Mouse (Mus musculus): ENCODE measurements at regions not wholly inside any gene's neighbourhood (a gene's known extent, or its start where the extent isn't known, plus 50 kb on each side); places are given as distances from the start of the nearest gene placed in this dataset.

- H3K4me2 ChIP-seq (ENCODE audit: low read depth): no peak overlapping the region
- no peak overlapping the region for H3K27ac ChIP-seq (ENCODE audit: low read depth, low read length)
- 71% methylated on average over 5 of the region's 5 CpGs for WGBS
- no peak overlapping the region for H3K9ac ChIP-seq (ENCODE audit: low read length)
- DNase-seq (ENCODE audit: low spot score) (no peak), ATAC-seq (ENCODE audit: insufficient read depth, low FRiP score, low TSS enrichment) (no peak)
- H3K27me3 ChIP-seq (ENCODE audit: control insufficient read depth, insufficient read depth, low read length): no peaks in the 10 kb centered on the region
- H3K4me3 ChIP-seq (ENCODE audit: low read depth, low read length): no peak overlapping the region
- H3K36me3 ChIP-seq (ENCODE audit: control insufficient read depth, insufficient read depth, low read length): no peaks in the 10 kb centered on the region
- H3K9me3 ChIP-seq (ENCODE audit: control insufficient read depth, low read length): no peaks in the 10 kb centered on the region
- peaks cover 3% of the 10 kb centered on the region; the same call in 1 of the 2 replicates for H3K4me1 ChIP-seq (ENCODE audit: control insufficient read depth, insufficient read depth, low read length)
These were observed 168.0 kb upstream of the Thbs1 start for GRCm38 (mm10) chr2:117943666-117944065.

GRCm38 (mm10) chr2:117944325-117944724 is 167.4 kb upstream of the Thbs1 start:
- WGBS: 88% methylated on average over 1 of the region's 1 CpGs

GRCm38 (mm10) chr2:117944942-117945341 is 166.7 kb upstream of the Thbs1 start:
- Histone ChIP-seq H3K4me3 (ENCODE audit: low read depth, low read length) (no peak overlapping the region), H3K9ac (ENCODE audit: low read length) (no peak overlapping the region), H3K4me2 (ENCODE audit: low read depth) (no peak overlapping the region), H3K4me1 (ENCODE audit: control insufficient read depth, insufficient read depth, low read length) (no peaks in the 10 kb centered on the region), H3K27me3 (ENCODE audit: control insufficient read depth, insufficient read depth, low read length) (no peaks in the 10 kb centered on the region), H3K27ac (ENCODE audit: low read depth, low read length) (no peak overlapping the region), H3K9me3 (ENCODE audit: control insufficient read depth, low read length) (no peaks in the 10 kb centered on the region), H3K36me3 (ENCODE audit: control insufficient read depth, insufficient read depth, low read length) (no peaks in the 10 kb centered on the region)
- 98% methylated on average over 2 of the region's 2 CpGs for WGBS
- no peak for DNase-seq (ENCODE audit: low spot score)
- no peak for ATAC-seq (ENCODE audit: insufficient read depth, low FRiP score, low TSS enrichment)

More at GRCm38 (mm10) chr2:117944325-117944724, 167.4 kb upstream of the Thbs1 start:
- Histone ChIP-seq H3K27me3 (ENCODE audit: control insufficient read depth, insufficient read depth, low read length) (no peaks in the 10 kb centered on the region), H3K9ac (ENCODE audit: low read length) (no peak overlapping the region), H3K4me2 (ENCODE audit: low read depth) (no peak overlapping the region), H3K9me3 (ENCODE audit: control insufficient read depth, low read length) (no peaks in the 10 kb centered on the region), H3K27ac (ENCODE audit: low read depth, low read length) (no peak overlapping the region), H3K36me3 (ENCODE audit: control insufficient read depth, insufficient read depth, low read length) (no peaks in the 10 kb centered on the region), H3K4me3 (ENCODE audit: low read depth, low read length) (no peak overlapping the region), H3K4me1 (ENCODE audit: control insufficient read depth, insufficient read depth, low read length) (no peaks in the 10 kb centered on the region)
- DNase-seq (ENCODE audit: low spot score) (no peak), ATAC-seq (ENCODE audit: insufficient read depth, low FRiP score, low TSS enrichment) (no peak)

- no peaks in the 10 kb centered on the region for H3K36me3 ChIP-seq (ENCODE audit: control insufficient read depth, insufficient read depth, low read length)
- H3K4me3 ChIP-seq (ENCODE audit: low read depth, low read length): no peak overlapping the region
- no peak for ATAC-seq (ENCODE audit: insufficient read depth, low FRiP score, low TSS enrichment)
- no peak for DNase-seq (ENCODE audit: low spot score)
- no peaks in the 10 kb centered on the region for H3K9me3 ChIP-seq (ENCODE audit: control insufficient read depth, low read length)
- no peak overlapping the region for H3K27ac ChIP-seq (ENCODE audit: low read depth, low read length)
- 85% methylated on average over 5 of the region's 5 CpGs for WGBS
- H3K9ac ChIP-seq (ENCODE audit: low read length): no peak overlapping the region
- H3K4me2 ChIP-seq (ENCODE audit: low read depth): no peak overlapping the region
- H3K27me3 ChIP-seq (ENCODE audit: control insufficient read depth, insufficient read depth, low read length): no peaks in the 10 kb centered on the region
- no peaks in the 10 kb centered on the region for H3K4me1 ChIP-seq (ENCODE audit: control insufficient read depth, insufficient read depth, low read length)
These were observed 161.0 kb upstream of the Thbs1 start for GRCm38 (mm10) chr2:117950431-117951336.

- H3K4me2 ChIP-seq (ENCODE audit: low read depth): no peak overlapping the region
- no peak overlapping the region for H3K27ac ChIP-seq (ENCODE audit: low read depth, low read length)
- no peak for DNase-seq (ENCODE audit: low spot score)
- no peaks in the 10 kb centered on the region for H3K36me3 ChIP-seq (ENCODE audit: control insufficient read depth, insufficient read depth, low read length)
- H3K4me3 ChIP-seq (ENCODE audit: low read depth, low read length): no peak overlapping the region
- H3K4me1 ChIP-seq (ENCODE audit: control insufficient read depth, insufficient read depth, low read length): no peaks in the 10 kb centered on the region
- WGBS: 80% methylated on average over 2 of the region's 2 CpGs
- H3K9ac ChIP-seq (ENCODE audit: low read length): no peak overlapping the region
- H3K9me3 ChIP-seq (ENCODE audit: control insufficient read depth, low read length): no peaks in the 10 kb centered on the region
- H3K27me3 ChIP-seq (ENCODE audit: control insufficient read depth, insufficient read depth, low read length): no peaks in the 10 kb centered on the region
- no peak for ATAC-seq (ENCODE audit: insufficient read depth, low FRiP score, low TSS enrichment)
These were observed 160.3 kb upstream of the Thbs1 start for GRCm38 (mm10) chr2:117951337-117951718.

GRCm38 (mm10) chr2:117958737-117959136 is 152.9 kb upstream of the Thbs1 start:
- H3K27ac ChIP-seq (ENCODE audit: low read depth, low read length): no peak overlapping the region
- H3K4me3 ChIP-seq (ENCODE audit: low read depth, low read length): no peak overlapping the region
- H3K4me1 ChIP-seq (ENCODE audit: control insufficient read depth, insufficient read depth, low read length): no peaks in the 10 kb centered on the region
- no peaks in the 10 kb centered on the region for H3K9me3 ChIP-seq (ENCODE audit: control insufficient read depth, low read length)
- ATAC-seq (ENCODE audit: insufficient read depth, low FRiP score, low TSS enrichment): no peak
- no peak overlapping the region for H3K9ac ChIP-seq (ENCODE audit: low read length)
- DNase-seq (ENCODE audit: low spot score): no peak
- no peaks in the 10 kb centered on the region for H3K36me3 ChIP-seq (ENCODE audit: control insufficient read depth, insufficient read depth, low read length)
- H3K27me3 ChIP-seq (ENCODE audit: control insufficient read depth, insufficient read depth, low read length): no peaks in the 10 kb centered on the region
- H3K4me2 ChIP-seq (ENCODE audit: low read depth): no peak overlapping the region
- WGBS: 90% methylated on average over 4 of the region's 4 CpGs

- no peak overlapping the region for H3K4me2 ChIP-seq (ENCODE audit: low read depth)
- H3K9me3 ChIP-seq (ENCODE audit: control insufficient read depth, low read length): no peaks in the 10 kb centered on the region
- H3K4me1 ChIP-seq (ENCODE audit: control insufficient read depth, insufficient read depth, low read length): no peaks in the 10 kb centered on the region
- no peaks in the 10 kb centered on the region for H3K27me3 ChIP-seq (ENCODE audit: control insufficient read depth, insufficient read depth, low read length)
- no peak overlapping the region for H3K27ac ChIP-seq (ENCODE audit: low read depth, low read length)
- no peak overlapping the region for H3K4me3 ChIP-seq (ENCODE audit: low read depth, low read length)
- ATAC-seq (ENCODE audit: insufficient read depth, low FRiP score, low TSS enrichment) (no peak), DNase-seq (ENCODE audit: low spot score) (no peak)
- H3K36me3 ChIP-seq (ENCODE audit: control insufficient read depth, insufficient read depth, low read length): no peaks in the 10 kb centered on the region
- H3K9ac ChIP-seq (ENCODE audit: low read length): no peak overlapping the region
These were observed 152.2 kb upstream of the Thbs1 start for GRCm38 (mm10) chr2:117959440-117959839.

- DNase-seq (ENCODE audit: low spot score) (no peak), ATAC-seq (ENCODE audit: insufficient read depth, low FRiP score, low TSS enrichment) (no peak)
- Histone ChIP-seq H3K4me3 (ENCODE audit: low read depth, low read length) (no peak overlapping the region), H3K9ac (ENCODE audit: low read length) (no peak overlapping the region), H3K4me1 (ENCODE audit: control insufficient read depth, insufficient read depth, low read length) (no peaks in the 10 kb centered on the region), H3K4me2 (ENCODE audit: low read depth) (no peak overlapping the region), H3K9me3 (ENCODE audit: control insufficient read depth, low read length) (no peaks in the 10 kb centered on the region), H3K36me3 (ENCODE audit: control insufficient read depth, insufficient read depth, low read length) (no peaks in the 10 kb centered on the region), H3K27ac (ENCODE audit: low read depth, low read length) (no peak overlapping the region), H3K27me3 (ENCODE audit: control insufficient read depth, insufficient read depth, low read length) (no peaks in the 10 kb centered on the region)
- WGBS: 81% methylated on average over 4 of the region's 4 CpGs
These were observed 149.1 kb upstream of the Thbs1 start for GRCm38 (mm10) chr2:117962531-117962930.

GRCm38 (mm10) chr2:117963526-117963925 is 148.2 kb upstream of the Thbs1 start:
- H3K27ac ChIP-seq (ENCODE audit: low read depth, low read length): no peak overlapping the region
- no peak overlapping the region for H3K4me2 ChIP-seq (ENCODE audit: low read depth)
- 92% methylated on average over 2 of the region's 2 CpGs for WGBS
- no peak overlapping the region for H3K9ac ChIP-seq (ENCODE audit: low read length)
- no peaks in the 10 kb centered on the region for H3K4me1 ChIP-seq (ENCODE audit: control insufficient read depth, insufficient read depth, low read length)
- H3K27me3 ChIP-seq (ENCODE audit: control insufficient read depth, insufficient read depth, low read length): no peaks in the 10 kb centered on the region
- no peaks in the 10 kb centered on the region for H3K36me3 ChIP-seq (ENCODE audit: control insufficient read depth, insufficient read depth, low read length)
- ATAC-seq (ENCODE audit: insufficient read depth, low FRiP score, low TSS enrichment): no peak
- H3K4me3 ChIP-seq (ENCODE audit: low read depth, low read length): no peak overlapping the region
- no peak for DNase-seq (ENCODE audit: low spot score)
- no peaks in the 10 kb centered on the region for H3K9me3 ChIP-seq (ENCODE audit: control insufficient read depth, low read length)
